Comparison of ENCODE assay signal across 9 mouse cellular contexts in the genomic region with DNA sequence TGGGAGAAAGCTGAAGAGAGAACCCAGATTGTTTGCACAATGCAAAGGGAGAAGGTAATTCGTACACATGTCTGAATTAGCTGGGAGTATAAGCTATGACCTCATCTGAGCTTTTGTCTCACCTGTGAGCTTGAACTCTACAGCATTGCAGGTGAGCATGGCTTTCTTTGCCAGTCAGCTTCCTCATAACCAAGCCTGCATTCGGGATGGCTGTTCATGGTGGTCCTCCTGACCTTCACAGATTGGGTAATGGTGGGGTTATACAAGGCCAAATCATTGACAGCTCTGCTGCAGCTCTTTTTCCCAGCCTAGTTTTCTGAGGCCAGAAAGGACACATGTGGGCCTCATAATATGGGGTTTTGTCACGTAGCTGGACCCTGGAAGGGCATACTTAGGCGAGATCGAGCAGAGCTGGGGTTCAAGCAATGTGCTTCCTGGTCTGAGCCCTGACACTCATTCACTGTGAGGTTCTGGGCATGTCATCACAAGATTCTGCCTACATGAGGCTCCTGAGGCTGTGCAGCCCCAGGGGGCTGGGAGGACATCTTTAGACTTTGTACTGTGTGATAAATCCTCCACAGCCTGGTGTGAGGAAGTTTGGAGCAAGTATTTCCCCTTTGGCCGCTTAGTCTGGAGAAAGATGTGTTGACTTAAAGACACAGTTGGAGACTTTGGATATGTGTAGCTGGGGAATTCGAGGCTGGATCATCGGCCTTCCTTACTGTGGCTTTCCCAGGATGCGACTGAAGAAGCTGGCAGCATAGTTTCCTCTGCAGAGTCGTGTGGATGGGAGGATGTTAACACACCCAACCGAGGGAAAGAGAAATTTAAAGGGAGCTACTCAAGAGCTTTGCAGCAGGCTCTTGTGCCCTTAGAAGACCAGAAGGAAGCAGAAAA. TPM values are rescaled to one million over a fixed set of nuclear protein-coding genes. Genes with fewer than 3 reads are reported as not detected.
A peak's percentile ranks its signal among the peaks of the same experiment; 100 is the strongest.
DNase-seq lines count a peak whose midpoint lies in the region; ATAC-seq and TF ChIP-seq lines count a peak whose summit lies in the region.
"Had no signal": no experiment of that assay in that cellular context is flagged by ENCODE, and none has a peak within 500 bp of the region (broad histone marks: within the 10 kb centered on the region; RNA-seq: fewer than 3 reads in every experiment).

No protein-coding gene starts in this region.

- no peak for TF ChIP-seq CTCF in heart, adult 2 months (IDR thresholded peaks at IDR 0.05)
- TF ChIP-seq CTCF in thymus, adult 2 months (IDR thresholded peaks at IDR 0.05; ENCODE audit: borderline replicate concordance, control insufficient read depth, extremely low read depth, insufficient read depth, low read length, poor library complexity) = no peak

- H3K9ac ChIP-seq in kidney, embryonic 16.5 days (replicated peaks; ENCODE audit: low read length) = peak overlapping the region; percentile 20; the same call in 1 of the 2 replicates
- peak overlapping the region; percentile 51; the same call in 1 of the 2 replicates for H3K9ac ChIP-seq in embryonic facial prominence, embryonic 13.5 days
- H3K9ac ChIP-seq in heart, adult 2 months (ENCODE audit: low read depth, low read length) = no peak overlapping the region
- H3K9ac ChIP-seq in intestine, embryonic 16.5 days (ENCODE audit: low read depth, low read length) = no peak overlapping the region

- no peaks in the 10 kb centered on the region for H3K36me3 ChIP-seq in kidney, embryonic 16.5 days (ENCODE audit: insufficient read depth, low read length)
- H3K36me3 ChIP-seq in embryonic facial prominence, embryonic 13.5 days = no peaks in the 10 kb centered on the region
- H3K36me3 ChIP-seq in heart, adult 2 months (ENCODE audit: control insufficient read depth, insufficient read depth, low read length) = peaks cover 3% of the 10 kb centered on the region
- no peaks in the 10 kb centered on the region for H3K36me3 ChIP-seq in intestine, embryonic 16.5 days (ENCODE audit: control insufficient read depth, insufficient read depth, low read length)
- no peaks in the 10 kb centered on the region for H3K36me3 ChIP-seq in thymus, adult 2 months (ENCODE audit: control insufficient read depth, insufficient read depth, low read length)

- no peaks in the 10 kb centered on the region for H3K27me3 ChIP-seq in kidney, embryonic 16.5 days (ENCODE audit: insufficient read depth, low read length)
- no peaks in the 10 kb centered on the region for H3K27me3 ChIP-seq in embryonic facial prominence, embryonic 13.5 days
- no peaks in the 10 kb centered on the region for H3K27me3 ChIP-seq in heart, adult 2 months (ENCODE audit: control insufficient read depth, insufficient read depth, low read length)
- no peaks in the 10 kb centered on the region for H3K27me3 ChIP-seq in intestine, embryonic 16.5 days (replicated peaks; ENCODE audit: control insufficient read depth, insufficient read depth, low read length)
- no peaks in the 10 kb centered on the region for H3K27me3 ChIP-seq in thymus, adult 2 months (ENCODE audit: control insufficient read depth, insufficient read depth, low read length)

- WGBS in kidney, embryonic 16.5 days = 54% methylated on average over 11 of the region's 11 CpGs
- 49% methylated on average over 11 of the region's 11 CpGs for WGBS in embryonic facial prominence, embryonic 13.5 days
- 41% methylated on average over 11 of the region's 11 CpGs for WGBS in heart, adult 2 months
- 44% methylated on average over 11 of the region's 11 CpGs for WGBS in intestine, embryonic 16.5 days
- WGBS in thymus, adult 2 months = 68% methylated on average over 11 of the region's 11 CpGs

- TF ChIP-seq POLR2A in heart, adult 2 months (IDR thresholded peaks at IDR 0.05; ENCODE audit: insufficient read depth, low read depth, low read length) = no peak
- no peak for TF ChIP-seq POLR2A in thymus, adult 2 months (IDR thresholded peaks at IDR 0.05; ENCODE audit: control insufficient read depth, extremely low read depth, insufficient read depth, low read length, poor library complexity)

- H3K4me3 ChIP-seq in kidney, embryonic 16.5 days (ENCODE audit: low read length) = peak overlapping the region; percentile 13; the same call in 1 of the 2 replicates
- H3K4me3 ChIP-seq in embryonic facial prominence, embryonic 13.5 days = 0 out of 2 replicates have a peak overlapping the region, but pooled peaks have one; percentile 5
- H3K4me3 ChIP-seq in heart, adult 2 months = 0 out of 2 replicates have a peak overlapping the region, but pooled peaks have one; percentile 7
- H3K4me3 ChIP-seq in intestine, embryonic 16.5 days (ENCODE audit: low read length) = no peak overlapping the region
- H3K4me3 ChIP-seq in thymus, adult 2 months (ENCODE audit: control insufficient read depth, insufficient read depth, low read length) = no peak overlapping the region

- H3K79me2 ChIP-seq in heart, adult 2 months (replicated peaks; ENCODE audit: control insufficient read depth, insufficient read depth, low read length) = no peaks in the 10 kb centered on the region

- no peaks in the 10 kb centered on the region for H3K9me3 ChIP-seq in kidney, embryonic 16.5 days (ENCODE audit: low read length)
- H3K9me3 ChIP-seq in embryonic facial prominence, embryonic 13.5 days = no peaks in the 10 kb centered on the region
- no peaks in the 10 kb centered on the region for H3K9me3 ChIP-seq in intestine, embryonic 16.5 days (ENCODE audit: control insufficient read depth, low read length)

- H3K4me1 ChIP-seq in kidney, embryonic 16.5 days (ENCODE audit: insufficient read depth, low read length) = peaks cover 35% of the 10 kb centered on the region
- H3K4me1 ChIP-seq in embryonic facial prominence, embryonic 13.5 days = peaks cover 65% of the 10 kb centered on the region
- peaks cover 8% of the 10 kb centered on the region for H3K4me1 ChIP-seq in heart, adult 2 months (ENCODE audit: control insufficient read depth, insufficient read depth, low read length)
- H3K4me1 ChIP-seq in intestine, embryonic 16.5 days (ENCODE audit: control insufficient read depth, insufficient read depth, low read length) = peaks cover 16% of the 10 kb centered on the region
- no peaks in the 10 kb centered on the region for H3K4me1 ChIP-seq in thymus, adult 2 months (replicated peaks; ENCODE audit: control insufficient read depth, insufficient read depth, low read length)

- no peak for DNase-seq in kidney, adult 9 months
- DNase-seq in heart, adult 2 months = peak; percentile 29
- no peak for DNase-seq in cerebellum, postnatal 4 days (ENCODE audit: low spot score in 2 of 2)
- no peak for DNase-seq in thymus, adult 2 months
- no peak for DNase-seq in thymus, adult 18-20 months

- intact Hi-C loops in heart, adult 2 months (cut with DNase I) = loop anchor here (5.0 kb wide), 1 partner anchor 77 kb away; no protein-coding TSS in a partner anchor

- H3K4me2 ChIP-seq in kidney, embryonic 16.5 days (replicated peaks; ENCODE audit: low read depth, low read length) = peak overlapping the region; percentile 24
- H3K4me2 ChIP-seq in embryonic facial prominence, embryonic 13.5 days = peak overlapping the region; percentile 45
- H3K4me2 ChIP-seq in intestine, embryonic 16.5 days (ENCODE audit: low read depth, low read length) = peak overlapping the region; percentile 35

- TF ChIP-seq EP300 in heart, adult 2 months (IDR thresholded peaks at IDR 0.05; ENCODE audit: insufficient read depth, low read depth, low read length) = no peak

- H3K27ac ChIP-seq in kidney, embryonic 16.5 days (ENCODE audit: low read length) = peak overlapping the region; percentile 87
- H3K27ac ChIP-seq in embryonic facial prominence, embryonic 13.5 days = peak overlapping the region; percentile 73
- H3K27ac ChIP-seq in heart, adult 2 months = peak overlapping the region; percentile 60
- peak overlapping the region; percentile 80 for H3K27ac ChIP-seq in intestine, embryonic 16.5 days (ENCODE audit: low read length)
- no peak overlapping the region for H3K27ac ChIP-seq in thymus, adult 2 months (ENCODE audit: control insufficient read depth, insufficient read depth, low read length)

- ATAC-seq in kidney, embryonic 16.5 days (ENCODE audit: low FRiP score, low TSS enrichment) = 0 out of 2 replicates have a peak, but pooled peaks have one; percentile 32
- ATAC-seq in embryonic facial prominence, embryonic 13.5 days (ENCODE audit: insufficient number of reproducible peaks, insufficient read depth, low FRiP score, low TSS enrichment, low read depth) = no peak
- ATAC-seq in intestine, embryonic 16.5 days = peak; percentile 89

RNA-seq across cellular contexts. Expression of gene Kcne4, which starts 2.3 kb away (rescaled TPM):
- 9.8 and 10.6 TPM in 2 replicates for polyA plus RNA-seq in kidney, embryonic 16.5 days (2015; fragmentation: Nextera tagmentation; extraction: Ambion mirVana)
- 16.8 and 19.3 TPM in 2 replicates for polyA plus RNA-seq in embryonic facial prominence, embryonic 13.5 days (2015; fragmentation: Nextera tagmentation; extraction: Ambion mirVana)
- total RNA-seq in heart, adult 2 months (2021) = 1 to 10 TPM; 1.7 to 2.7 TPM
- polyA plus RNA-seq in heart, adult 2 months (2012; rRNA removed) = 1.1 and 1.8 TPM in 2 replicates
- 5.6 and 6.0 TPM in 2 replicates for polyA plus RNA-seq in intestine, embryonic 16.5 days (2015; fragmentation: Nextera tagmentation; extraction: Ambion mirVana)
- 0.36 and 0.44 TPM in 2 replicates for polyA plus RNA-seq in thymus, adult 2 months (2012; rRNA removed)
- total RNA-seq: ES-E14 had no signal

Comparison
In these comparisons a context has a peak if more than half of its experiments do, and no peak if none do; other contexts are left out.
1. H3K4me3 ChIP-seq: peak in kidney, embryonic 16.5 days (single experiment), embryonic facial prominence, embryonic 13.5 days (single experiment) and heart, adult 2 months (single experiment); none in intestine, embryonic 16.5 days (single experiment) and thymus, adult 2 months (single experiment).
2. H3K9ac ChIP-seq: peak in kidney, embryonic 16.5 days (single experiment) and embryonic facial prominence, embryonic 13.5 days (single experiment); none in heart, adult 2 months (single experiment) and intestine, embryonic 16.5 days (single experiment).
3. DNase-seq: peak in heart, adult 2 months (2 of 2); none in kidney, adult 9 months (single experiment), cerebellum, postnatal 4 days (0 of 2), thymus, adult 2 months (single experiment) and thymus, adult 18-20 months (0 of 2).
4. Peak in every context shown above with its lines, with median percentiles within 50 percentile points of each other: H3K4me2 ChIP-seq.